In the genomic region with DNA sequence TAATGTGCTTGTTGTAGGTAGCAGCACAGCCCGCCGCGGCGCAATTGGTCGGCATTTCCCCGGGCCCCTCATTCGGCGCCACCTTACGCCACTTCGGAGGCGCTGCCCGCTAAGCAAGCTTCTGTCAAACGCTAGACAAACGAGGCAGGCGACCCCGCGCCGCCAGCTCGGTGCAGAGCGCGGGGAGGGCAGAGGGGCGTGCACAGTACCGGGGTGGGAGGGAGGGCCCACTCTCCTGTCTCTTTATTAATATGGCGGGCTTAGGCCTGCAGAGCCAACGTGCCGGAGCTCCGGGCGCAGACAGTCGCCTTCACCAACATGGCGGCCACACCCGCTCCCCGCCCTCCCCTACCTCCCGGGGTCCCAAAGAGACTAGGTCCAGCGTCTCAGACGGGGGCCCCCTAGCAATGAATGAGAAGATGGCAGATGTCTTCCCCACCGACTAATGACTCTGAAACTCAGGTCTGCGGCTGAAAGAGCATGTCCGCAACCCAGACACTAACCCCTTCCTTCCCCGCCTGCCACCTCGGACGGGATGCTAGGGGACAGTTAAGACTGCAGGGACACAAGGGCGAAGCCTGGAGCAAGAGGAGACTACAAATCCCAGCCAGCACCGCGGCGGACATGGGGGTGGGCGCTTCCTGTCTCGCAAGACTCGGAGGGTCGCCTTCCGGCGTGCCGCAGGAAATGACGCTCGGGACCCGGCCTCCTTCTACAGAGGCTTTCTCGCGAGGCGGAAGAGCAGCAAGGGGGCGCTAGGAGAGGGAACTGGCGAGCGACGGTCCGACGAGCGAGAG, we compare ENCODE assay signal across 8 mouse cellular contexts. TPM values are rescaled to one million over a fixed set of nuclear protein-coding genes. Genes with fewer than 3 reads are reported as not detected.
DNase-seq lines count a peak whose midpoint lies in the region; ATAC-seq lines count a peak whose summit lies in the region.

A gene (minus strand): TSS at position 223 of the 797 bp plus-strand sequence.
A gene (plus strand): TSS at position 739 of the 797 bp plus-strand sequence.

- H3K27ac ChIP-seq in hindbrain, embryonic 15.5 days (replicated peaks): peak within 1 kb of the TSS; percentile 99

- peak; percentile 99 for ATAC-seq in hindbrain, embryonic 15.5 days (ENCODE audit: low FRiP score, low read depth)

- peak within 1 kb of the TSS; percentile 68 for H3K4me2 ChIP-seq in hindbrain, embryonic 15.5 days

- H3K9ac ChIP-seq in hindbrain, embryonic 15.5 days: peak within 1 kb of the TSS; percentile 95

- H3K27me3 ChIP-seq in hindbrain, embryonic 15.5 days: no peaks in the 10 kb centered on the region

- H3K9me3 ChIP-seq in hindbrain, embryonic 15.5 days: no peaks in the 10 kb centered on the region

- peaks cover 45% of the 10 kb centered on the region for H3K4me1 ChIP-seq in hindbrain, embryonic 15.5 days (replicated peaks)

- WGBS in hindbrain, embryonic 15.5 days: under 1% methylated on average over 58 of the region's 65 CpGs

- peak within 1 kb of the TSS; percentile 98 for H3K4me3 ChIP-seq in hindbrain, embryonic 15.5 days

- H3K36me3 ChIP-seq in hindbrain, embryonic 15.5 days: peaks cover 3% of the 10 kb centered on the region; the same call in 1 of the 2 replicates

- peak; percentile 98 for DNase-seq in T-cell, adult 2 months (ENCODE audit: low spot score)
- DNase-seq in cerebellum, postnatal 36 days: peak; percentile 97 to 98
- DNase-seq in frontal cortex, postnatal 36 days (ENCODE audit: low spot score in 2 of 2): peak; percentile 98 to 99
- DNase-seq in left cerebral cortex, adult 11 months (ENCODE audit: low spot score): peak; percentile 97
- peak; percentile 98 to 99 for DNase-seq in lung, postnatal 4 days
- DNase-seq in retina, postnatal 7 days (ENCODE audit: low read depth, low spot score): peak; percentile 97
- DNase-seq in urinary bladder, adult 2 months (ENCODE audit: low spot score): peak; percentile 65

RNA-seq across cellular contexts. Expression of the first gene that starts in this region (rescaled TPM):
- 20.8 and 26.2 TPM in 2 replicates for polyA plus RNA-seq in hindbrain, embryonic 15.5 days (2015; fragmentation: Nextera tagmentation; extraction: Ambion mirVana)
- polyA plus RNA-seq in urinary bladder, adult 2 months (2012; rRNA removed): 9.9 and 11.1 TPM in 2 replicates

RNA-seq across cellular contexts. Expression of the second gene that starts in this region (rescaled TPM):
- 15.7 and 16.5 TPM in 2 replicates for polyA plus RNA-seq in hindbrain, embryonic 15.5 days (2015; fragmentation: Nextera tagmentation; extraction: Ambion mirVana)
- 82.9 and 116 TPM in 2 replicates for polyA plus RNA-seq in urinary bladder, adult 2 months (2012; rRNA removed)

Comparison
In these comparisons a context has a peak if more than half of its experiments do, and no peak if none do; other contexts are left out.
1. Peak in every context shown above with its lines: DNase-seq, ATAC-seq, H3K4me3 ChIP-seq and H3K27ac ChIP-seq.